Mouse (Mus musculus) hindlimb bud, embryonic 11.5 days (tissue): ENCODE data around the gene Olfr885.

ENCODE experiments used
- DNase-seq: peaks from one replicate; pipeline ENCODE4 v3.0.0-alpha.2; 2012; ENCODE audit warnings: low read depth, low spot score; ENCODE audit errors: extremely low spot score

Gene Olfr885

DNA sequence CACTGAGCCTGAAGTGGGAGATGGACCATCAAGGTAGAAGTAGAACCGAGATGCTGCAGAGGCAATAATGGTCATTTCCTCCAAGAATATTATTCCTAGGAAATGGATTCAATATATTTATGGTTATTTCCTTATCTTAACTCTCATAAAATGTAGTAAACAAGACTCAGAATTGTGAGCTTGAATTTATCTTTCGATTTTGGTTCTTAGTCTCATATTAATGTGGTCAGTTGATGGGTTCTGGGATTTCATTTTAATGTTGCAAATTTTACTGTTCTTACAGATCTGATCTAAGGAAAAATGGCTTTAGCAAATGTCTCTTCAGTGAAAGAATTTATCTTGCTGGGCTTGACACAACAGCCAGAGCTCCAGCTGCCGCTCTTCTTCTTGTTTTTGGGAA is at the start of gene Olfr885:
Olfr885 (plus strand) TSS at position 301 of the 400 bp plus-strand sequence.
- no peak for DNase-seq

- DNase-seq: no peak
These were observed 35.6 kb upstream of the Olfr885 start, which contains the start of gene Olfr883 for GRCm38 (mm10) chr9:38025508-38025907. Gene Olfr883, plus strand, starts transcription at chr9:38025808.

DNA sequence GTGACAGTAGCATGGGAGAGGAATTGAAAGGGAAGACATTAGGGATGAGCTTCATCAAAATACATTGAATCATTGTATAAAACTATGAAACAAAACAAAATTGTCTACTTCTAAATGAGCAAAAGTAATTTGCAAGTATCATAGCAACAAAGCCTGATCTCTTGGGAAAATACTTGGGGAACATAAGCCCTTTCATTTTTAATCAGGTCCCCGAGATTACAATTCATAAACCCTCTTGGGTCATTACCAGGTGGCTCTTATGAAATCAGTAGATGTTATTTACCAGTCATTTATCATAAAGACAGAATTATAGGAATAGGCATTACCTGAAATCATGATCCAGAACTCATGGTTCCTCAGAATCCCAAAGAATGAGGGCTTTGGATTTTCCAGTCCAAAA is 14.9 kb upstream of the Olfr885 start, which contains the start of gene Olfr884:
Olfr884 (plus strand) TSS at position 301 of the 400 bp plus-strand sequence.
- no peak for DNase-seq

GRCm38 (mm10) chr9:38083772-38084171 is 22.6 kb downstream of the Olfr885 start, which contains the start of gene Olfr887:
Gene Olfr887, plus strand, starts transcription at chr9:38084072.
- no peak for DNase-seq

- no peak for DNase-seq
These were observed 46.7 kb downstream of the Olfr885 start, which contains the start of gene Olfr888 for GRCm38 (mm10) chr9:38107828-38108227. Gene Olfr888, plus strand, starts transcription at chr9:38108128.
